Mouse (Mus musculus): ENCODE measurements at regions not wholly inside any gene's neighbourhood (a gene's known extent, or its start where the extent isn't known, plus 50 kb on each side); places are given as distances from the start of the nearest gene placed in this dataset.

- no peak for TF ChIP-seq POLR2A (IDR thresholded peaks at IDR 0.05; ENCODE audit: extremely low read depth, insufficient read depth, low read length)
- TF ChIP-seq CTCF (IDR thresholded peaks at IDR 0.05; ENCODE audit: low read depth, low read length), result no peak
Observed at GRCm38 (mm10) chr2:57916375-57917023, 81.2 kb upstream of the Galnt5 start.
